Mouse (Mus musculus) adipocyte (in vitro differentiated cells): ENCODE measurements around the gene Slit3.

Experiments used
- DNase-seq: peaks from one replicate; pipeline ENCODE4 v3.0.0-alpha.2; 2016; ENCODE audit warnings: low spot score

Slit3 gene

DNA sequence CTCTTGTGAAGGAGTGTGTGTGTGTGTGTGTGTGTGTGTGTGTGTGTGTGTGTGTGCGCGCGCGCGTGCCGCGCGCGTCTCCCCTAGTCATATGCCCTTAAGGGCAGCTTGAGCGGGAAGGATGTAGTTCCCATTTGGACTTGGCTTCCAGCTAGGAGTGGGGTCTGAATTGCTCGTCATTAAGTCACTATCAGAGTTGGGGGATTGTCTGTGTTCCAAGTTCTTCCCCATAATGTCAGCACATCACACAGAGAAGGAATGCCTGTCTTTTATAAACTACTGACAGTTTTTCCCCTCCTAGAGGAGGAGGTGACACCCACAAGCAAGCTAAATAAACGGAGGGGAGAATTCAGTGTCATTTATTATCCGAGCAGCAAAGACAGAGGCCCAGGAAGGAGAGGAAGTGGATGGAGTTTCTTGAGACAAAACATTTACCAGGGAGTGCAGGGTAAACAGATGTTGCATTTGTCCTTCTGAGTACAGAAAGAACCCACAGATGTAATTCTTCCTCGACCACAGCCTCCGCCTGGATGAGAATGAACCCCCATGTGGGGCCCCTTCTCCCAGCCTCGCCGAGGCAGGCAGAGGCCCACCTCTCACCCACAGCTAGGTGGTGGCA is 3.6 kb downstream of the Slit3 start:
- DNase-seq = no peak

GRCm38 (mm10) chr11:35125108-35125490 is 4.1 kb downstream of the Slit3 start:
- DNase-seq = peak; percentile 73

DNA sequence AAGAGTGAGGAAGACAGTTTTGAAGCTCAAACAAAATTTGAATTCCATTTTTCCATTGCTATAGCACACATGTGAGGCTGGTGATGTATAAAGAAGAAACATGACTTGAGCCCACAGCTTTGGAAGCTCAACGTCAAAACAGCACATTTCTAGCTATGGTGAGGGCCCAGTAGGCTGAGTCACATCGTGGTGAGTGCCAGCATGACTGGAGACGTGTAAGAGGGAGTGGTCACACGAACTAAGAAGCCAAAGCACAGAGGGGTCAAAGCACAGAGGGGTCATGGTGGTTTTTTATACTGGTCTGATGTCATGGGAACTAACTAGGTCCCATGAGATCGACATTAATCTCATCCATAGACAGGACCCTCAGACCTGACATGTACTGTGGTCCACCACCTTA is 10.7 kb downstream of the Slit3 start:
- DNase-seq = no peak

DNA sequence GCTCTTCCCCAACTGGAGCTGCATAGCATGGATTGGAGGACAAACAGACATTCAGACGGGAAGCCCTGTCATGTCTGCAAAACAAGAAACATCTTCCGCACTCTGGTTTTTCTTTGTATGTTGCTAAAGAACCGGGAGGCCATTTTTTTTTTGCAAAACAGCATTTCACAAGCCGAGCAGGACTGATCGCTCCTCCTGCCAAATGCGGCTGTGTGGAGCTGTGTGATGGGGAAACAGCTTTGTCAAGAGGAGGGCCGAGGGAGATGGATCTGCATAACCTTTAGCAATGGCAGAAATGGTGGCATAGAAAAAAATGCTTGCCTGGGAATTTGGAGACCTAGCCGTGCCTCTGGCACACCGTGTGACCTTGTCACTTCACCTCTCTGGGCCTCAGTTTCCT is 15.6 kb downstream of the Slit3 start:
- peak; percentile 72 for DNase-seq

DNA sequence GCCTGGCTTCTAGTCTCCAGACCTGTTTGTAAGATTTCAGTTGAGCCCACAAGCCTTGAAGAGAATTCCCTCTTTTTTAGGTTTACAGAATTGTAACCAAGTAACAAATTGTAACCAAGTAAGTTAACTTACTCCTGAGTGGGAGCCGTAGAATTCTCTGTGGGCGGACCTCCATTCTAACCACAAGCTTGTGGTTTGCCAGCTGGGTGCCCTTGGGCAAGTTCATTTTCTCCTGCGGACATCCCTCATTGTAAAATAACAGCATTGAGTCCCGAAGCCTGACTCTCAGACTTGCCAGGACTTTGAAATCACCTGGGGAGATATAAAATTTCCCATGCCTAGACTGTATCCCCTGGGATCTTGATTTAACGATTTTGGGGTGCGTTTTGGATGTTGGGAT is 19.1 kb downstream of the Slit3 start:
- DNase-seq = no peak

- no peak for DNase-seq
Measured at GRCm38 (mm10) chr11:35142202-35142601, 21.2 kb downstream of the Slit3 start.

GRCm38 (mm10) chr11:35142698-35143360 is 21.8 kb downstream of the Slit3 start:
- no peak for DNase-seq

- no peak for DNase-seq
Measured at GRCm38 (mm10) chr11:35147818-35148445, 26.9 kb downstream of the Slit3 start.

- DNase-seq = no peak
Measured at GRCm38 (mm10) chr11:35151539-35151951, 30.5 kb downstream of the Slit3 start.

DNA sequence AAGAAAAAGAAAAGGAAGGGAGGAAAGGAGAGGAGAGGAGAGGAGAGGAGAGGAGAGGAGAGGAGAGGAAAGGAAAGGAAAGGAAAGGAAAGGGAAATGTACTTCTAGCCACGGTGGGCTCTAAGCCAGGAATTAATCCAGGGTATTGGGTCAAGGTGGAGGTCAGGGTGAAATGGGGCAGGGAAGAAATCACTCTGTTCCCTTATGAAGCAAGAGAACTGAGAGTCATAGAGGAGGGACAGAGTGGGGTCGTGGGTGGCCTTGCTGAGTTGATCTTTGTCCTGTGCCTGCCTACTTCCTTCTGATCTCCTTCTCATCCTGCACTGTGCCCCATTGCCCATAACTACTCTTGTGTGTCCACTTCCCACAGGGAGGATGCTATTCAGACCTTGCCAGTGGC is 31.9 kb downstream of the Slit3 start:
- no peak for DNase-seq

DNA sequence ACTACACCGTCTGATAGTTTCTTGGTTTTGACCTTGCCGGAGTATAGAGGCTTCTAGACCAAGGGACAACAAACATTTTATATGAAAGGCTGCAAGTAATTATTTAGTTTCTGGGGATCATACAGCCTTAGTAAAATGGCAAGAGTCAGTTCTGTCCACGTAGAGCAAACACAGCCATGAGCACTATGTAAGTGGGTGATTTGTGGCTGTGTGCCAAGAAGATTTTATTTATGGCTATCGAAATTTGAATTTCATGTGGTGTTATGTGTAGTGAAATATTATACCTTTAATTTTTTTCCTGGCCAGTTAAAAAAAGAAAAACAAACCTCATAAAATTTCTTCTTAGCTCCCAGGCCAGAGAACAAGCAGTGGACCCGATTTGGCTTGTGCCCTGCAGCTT is 33.4 kb downstream of the Slit3 start:
- no peak for DNase-seq

DNA sequence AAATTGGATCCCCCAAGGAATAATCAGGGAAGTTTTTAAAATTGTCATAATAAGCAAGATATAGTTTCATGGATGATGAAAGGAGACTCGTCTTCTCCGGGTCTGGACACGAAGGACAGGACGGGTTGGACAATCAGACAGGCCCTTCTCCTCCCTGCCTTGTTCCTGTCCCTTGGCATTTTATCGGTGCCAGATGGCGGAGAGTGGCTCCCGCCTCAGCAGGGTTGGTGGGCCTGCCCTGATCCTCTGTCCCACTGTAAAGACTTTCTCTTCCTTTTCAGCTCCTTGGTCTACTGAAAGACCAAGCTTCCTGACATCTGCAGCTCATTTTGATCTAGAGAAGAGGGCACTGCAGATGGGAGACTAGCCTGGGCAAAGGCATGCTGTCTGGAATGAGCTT is 34.3 kb downstream of the Slit3 start:
- DNase-seq = no peak

GRCm38 (mm10) chr11:35156676-35157075 is 35.7 kb downstream of the Slit3 start:
- DNase-seq = no peak

GRCm38 (mm10) chr11:35160682-35161211 is 39.7 kb downstream of the Slit3 start:
- DNase-seq = no peak

- DNase-seq = no peak
Measured at GRCm38 (mm10) chr11:35163396-35163795, 42.4 kb downstream of the Slit3 start.

GRCm38 (mm10) chr11:35167176-35167575 is 46.2 kb downstream of the Slit3 start:
- no peak for DNase-seq

- DNase-seq = no peak
Measured at GRCm38 (mm10) chr11:35171505-35171904, 50.5 kb downstream of the Slit3 start.

DNA sequence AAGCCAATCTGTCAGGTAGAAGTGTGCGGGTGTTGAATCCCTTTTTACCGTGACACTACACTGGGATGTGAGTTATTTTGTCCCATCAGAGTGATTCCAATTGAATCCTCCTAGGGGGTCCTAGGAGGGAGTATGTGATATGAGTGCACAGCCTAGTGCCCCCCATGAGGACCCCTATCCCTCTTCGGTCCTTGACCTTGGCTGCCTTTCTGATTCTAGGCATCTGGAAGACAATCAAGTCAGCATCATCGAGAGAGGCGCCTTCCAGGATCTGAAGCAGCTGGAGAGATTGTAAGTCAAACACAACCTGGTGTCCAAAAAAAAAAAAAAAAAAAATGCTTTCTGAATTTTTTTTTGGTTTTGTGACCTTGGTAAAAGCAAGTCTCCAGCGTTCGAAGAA is 56.5 kb downstream of the Slit3 start:
- DNase-seq = no peak

GRCm38 (mm10) chr11:35178144-35178817 is 57.3 kb downstream of the Slit3 start:
- no peak for DNase-seq

DNA sequence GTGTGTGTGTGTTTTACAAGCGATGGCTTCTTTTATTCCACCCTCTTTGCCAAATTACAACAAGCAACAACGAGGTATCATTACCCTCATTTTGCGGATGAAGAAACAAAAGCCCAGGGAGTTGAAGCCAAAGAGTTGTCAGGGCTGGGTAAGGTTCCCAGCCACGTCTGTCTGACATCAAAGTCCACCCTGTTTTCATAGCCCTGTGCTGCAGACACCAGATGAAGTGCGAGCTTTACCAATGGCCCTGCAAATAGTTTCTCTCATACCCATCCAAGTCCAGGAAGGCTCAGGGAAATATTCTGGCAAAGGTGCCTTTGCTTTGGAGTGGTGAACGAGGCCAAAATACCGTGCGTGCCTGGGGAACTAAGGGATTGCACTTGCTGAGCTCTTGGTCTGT is 58.3 kb downstream of the Slit3 start:
- DNase-seq = no peak

- DNase-seq = no peak
Measured at GRCm38 (mm10) chr11:35182887-35183286, 61.9 kb downstream of the Slit3 start.

DNA sequence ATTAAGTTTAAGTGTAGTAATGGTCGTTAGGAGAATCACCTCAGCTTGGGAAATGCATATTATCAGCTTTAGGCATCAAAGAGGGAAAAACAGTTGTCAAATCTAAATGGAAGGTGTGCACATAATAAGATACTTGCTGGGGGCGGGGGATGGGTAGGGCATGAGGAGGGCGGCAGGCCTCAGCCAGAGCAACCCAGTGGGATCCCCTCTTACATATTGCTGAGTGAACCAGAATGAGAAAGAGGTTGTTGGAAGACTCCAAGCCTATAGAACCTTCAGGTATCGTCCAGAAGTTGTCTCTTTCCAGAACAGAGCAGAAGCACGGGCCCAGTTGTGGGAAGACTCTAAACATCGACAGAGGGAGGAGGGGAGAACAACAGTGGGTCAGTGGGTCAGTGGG is 73.8 kb downstream of the Slit3 start:
- DNase-seq = no peak

DNA sequence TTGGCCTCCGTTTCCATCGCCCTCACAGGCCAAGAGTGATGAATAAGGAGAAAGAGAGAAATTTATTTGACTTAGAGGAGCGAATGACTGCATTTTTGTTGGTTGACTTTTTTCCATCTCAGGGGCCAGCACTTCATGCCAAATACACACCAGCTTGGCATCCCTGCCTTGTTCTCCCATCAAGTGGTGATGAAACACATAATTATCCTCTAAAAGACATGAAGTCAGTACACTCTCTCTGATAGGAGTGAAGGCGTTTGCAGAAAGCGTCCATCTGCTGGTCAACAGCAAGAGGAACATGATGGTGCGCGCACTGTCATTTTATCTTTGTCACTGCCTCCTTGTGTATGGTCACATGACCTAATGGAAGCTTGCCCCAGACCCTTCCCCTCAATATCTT is 75.8 kb downstream of the Slit3 start:
- peak; percentile 8 for DNase-seq
